Mouse (Mus musculus) cortical plate, adult 2 months (tissue): Measurements from ENCODE around the gene Hsd17b13.

ENCODE experiments used
- CTCF ChIP-seq: fragments of 200-500 bp; IDR thresholded peaks from 2 replicates; pipeline ENCODE4 v1.5.1; 2011; ENCODE audit warnings: mild to moderate bottlenecking, control low read depth, low read length; ENCODE audit not compliant: insufficient read depth; ENCODE audit errors: extremely low read depth
- POLR2A ChIP-seq: fragments of 200-500 bp; IDR thresholded peaks from 2 replicates; pipeline ENCODE4 v1.6.1; 2011; ENCODE audit warnings: mild to moderate bottlenecking, low read length, control low read depth; ENCODE audit not compliant: insufficient read depth; ENCODE audit errors: extremely low read depth

- no peak for TF ChIP-seq CTCF
- TF ChIP-seq POLR2A = peak; percentile 57
Observed at GRCm38 (mm10) chr5:104021597-104022378, 44.6 kb upstream of the Hsd17b13 start, which contains the start of gene Hsd17b11.
